Mouse (Mus musculus) embryonic facial prominence, embryonic 12.5 days (tissue): Measurements from ENCODE around the gene Sec22c. TPM values are rescaled to one million over a fixed set of nuclear protein-coding genes. Genes with fewer than 3 reads are reported as not detected.

Experiments used
- polyA plus RNA-seq: library from polyadenylated mRNA; unstranded; fragments of >200 nt; fragmentation: Nextera tagmentation; extraction: Ambion mirVana; gene quantifications from 2 replicates; pipeline ENCODE4 v1.2.1, GENCODE M21; 2016

Gene Sec22c
- polyA plus RNA-seq, 1 experiment from 2014 or later = 18.0 TPM

Other genes starting within 250 kb of the Sec22c start
- 1.0 and 1.2 TPM in 2 replicates for gene Cck, start 209.8 kb downstream of the Sec22c start, polyA plus RNA-seq
- gene Lyzl4, start 63.4 kb downstream of the Sec22c start, polyA plus RNA-seq = 0.63 TPM in 1 of 2 replicates, not detected in the other
- gene Vipr1, start 62.8 kb downstream of the Sec22c start, polyA plus RNA-seq = 0.62 and 0.73 TPM in 2 replicates
- gene Ss18l2, start 4.8 kb upstream of the Sec22c start, polyA plus RNA-seq = 96.2 and 117 TPM in 2 replicates
- 73.7 and 85.5 TPM in 2 replicates for gene Nktr, start 13.7 kb upstream of the Sec22c start, polyA plus RNA-seq
- gene Zfp651, start 53.8 kb upstream of the Sec22c start, polyA plus RNA-seq = 15.4 and 20.1 TPM in 2 replicates
- 2.9 and 3.6 TPM in 2 replicates for gene Klhl40, start 72.1 kb upstream of the Sec22c start, polyA plus RNA-seq
- gene Hhatl, start 87.0 kb upstream of the Sec22c start, polyA plus RNA-seq = 0.40 TPM in 1 of 2 replicates, not detected in the other
- gene Ccdc13, start 134.0 kb upstream of the Sec22c start, polyA plus RNA-seq = 1.3 and 1.5 TPM in 2 replicates
- 128 and 154 TPM in 2 replicates for gene Higd1a, start 152.9 kb upstream of the Sec22c start, polyA plus RNA-seq
- gene Ackr2, start 192.9 kb upstream of the Sec22c start, polyA plus RNA-seq = 0.22 and 0.27 TPM in 2 replicates
- not detected in 2 replicates for gene Cyp8b1, start 210.8 kb upstream of the Sec22c start, polyA plus RNA-seq
- gene Fam198a, start 245.5 kb upstream of the Sec22c start, polyA plus RNA-seq = 2.1 and 2.2 TPM in 2 replicates